Mouse (Mus musculus): ENCODE results near the gene Pigw. TPM values are rescaled to one million over a fixed set of nuclear protein-coding genes. Genes with fewer than 3 reads are reported as not detected.

The Pigw gene
- 17.0 TPM for polyA plus RNA-seq (2014; fragmentation: Illumina TruSeq; extraction: RNeasy Lipid Tissue Mini Kit (QIAGEN cat#74804); ENCODE audit: low replicate concordance)

GRCm38 (mm10) chr11:84879772-84880464 lies at the start of gene Pigw, which contains the start of gene Myo19:
Gene Pigw, minus strand, starts transcription at chr11:84880285.
Gene Myo19, plus strand, starts transcription at chr11:84880148.

GRCm38 (mm10) chr11:84916053-84916702 lies 36.1 kb upstream of the Pigw start, which contains the start of gene Znhit3:
Gene Znhit3, minus strand, starts transcription at chr11:84916366.

GRCm38 (mm10) chr11:84870337-84871043 lies 9.6 kb downstream of the Pigw start, which contains the start of gene Ggnbp2:
Gene Ggnbp2, minus strand, starts transcription at chr11:84870817.

GRCm38 (mm10) chr11:84828516-84829399 lies 51.3 kb downstream of the Pigw start, which contains the start of gene Dhrs11:
Gene Dhrs11, minus strand, starts transcription at chr11:84828994.

Other genes with a start within 250 kb of the Pigw start
- gene Mrm1, start 60.8 kb downstream of the Pigw start, polyA plus RNA-seq (2014; fragmentation: Illumina TruSeq; extraction: RNeasy Lipid Tissue Mini Kit (QIAGEN cat#74804); ENCODE audit: low replicate concordance), result 2.6 TPM
- 68.3 TPM for gene Dhrs11, start 51.3 kb downstream of the Pigw start, polyA plus RNA-seq (2014; fragmentation: Illumina TruSeq; extraction: RNeasy Lipid Tissue Mini Kit (QIAGEN cat#74804); ENCODE audit: low replicate concordance)
- 529 TPM for gene Ggnbp2, start 9.5 kb downstream of the Pigw start, polyA plus RNA-seq (2014; fragmentation: Illumina TruSeq; extraction: RNeasy Lipid Tissue Mini Kit (QIAGEN cat#74804); ENCODE audit: low replicate concordance)
- gene Myo19, start 137 bp downstream of the Pigw start, polyA plus RNA-seq (2014; fragmentation: Illumina TruSeq; extraction: RNeasy Lipid Tissue Mini Kit (QIAGEN cat#74804); ENCODE audit: low replicate concordance), result 8.6 TPM
- 4.0 TPM for gene Znhit3, start 36.1 kb upstream of the Pigw start, polyA plus RNA-seq (2014; fragmentation: Illumina TruSeq; extraction: RNeasy Lipid Tissue Mini Kit (QIAGEN cat#74804); ENCODE audit: low replicate concordance)
- 86.7 TPM for gene Car4, start 77.5 kb upstream of the Pigw start, polyA plus RNA-seq (2014; fragmentation: Illumina TruSeq; extraction: RNeasy Lipid Tissue Mini Kit (QIAGEN cat#74804); ENCODE audit: low replicate concordance)

All from small intestine, adult 10 weeks (tissue).